Mouse (Mus musculus): ENCODE measurements around the gene Cblc. TPM values are rescaled to one million over a fixed set of nuclear protein-coding genes. Genes with fewer than 3 reads are reported as not detected.

The Cblc gene
- polyA plus RNA-seq, 1 experiment from 2014 or later: not detected

DNA sequence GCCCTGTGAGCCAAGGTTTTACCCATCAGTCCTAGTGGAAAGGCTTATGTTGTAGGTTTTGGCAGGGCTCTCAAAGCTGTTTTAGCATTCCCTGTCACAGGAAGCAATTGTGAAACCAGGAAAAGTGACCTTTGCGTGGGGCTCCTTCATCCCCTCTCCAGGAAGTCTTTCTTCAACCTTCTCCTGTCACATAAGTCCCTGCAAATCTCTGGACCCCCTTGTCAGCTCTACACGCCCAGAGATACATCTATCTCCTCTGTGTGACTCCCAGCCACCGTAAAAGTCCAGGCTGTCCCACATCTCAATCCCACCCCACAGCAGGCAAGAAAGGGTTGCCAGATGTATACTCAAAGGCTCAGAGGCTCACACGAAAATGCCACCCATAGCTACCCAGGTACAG is 24.9 kb downstream of the Cblc start:
- Histone ChIP-seq H3K9ac (no peak overlapping the region), H3K9me3 (no peaks in the 10 kb centered on the region), H3K4me1 (replicated peaks) (peaks cover 21% of the 10 kb centered on the region), H3K4me3 (no peak overlapping the region), H3K4me2 (no peak overlapping the region), H3K27me3 (peaks cover 29% of the 10 kb centered on the region), H3K27ac (replicated peaks) (no peak overlapping the region), H3K36me3 (no peaks in the 10 kb centered on the region)
- no peak for ATAC-seq (ENCODE audit: low FRiP score, low read depth)
- WGBS: 65% methylated on average over 4 of the region's 4 CpGs

DNA sequence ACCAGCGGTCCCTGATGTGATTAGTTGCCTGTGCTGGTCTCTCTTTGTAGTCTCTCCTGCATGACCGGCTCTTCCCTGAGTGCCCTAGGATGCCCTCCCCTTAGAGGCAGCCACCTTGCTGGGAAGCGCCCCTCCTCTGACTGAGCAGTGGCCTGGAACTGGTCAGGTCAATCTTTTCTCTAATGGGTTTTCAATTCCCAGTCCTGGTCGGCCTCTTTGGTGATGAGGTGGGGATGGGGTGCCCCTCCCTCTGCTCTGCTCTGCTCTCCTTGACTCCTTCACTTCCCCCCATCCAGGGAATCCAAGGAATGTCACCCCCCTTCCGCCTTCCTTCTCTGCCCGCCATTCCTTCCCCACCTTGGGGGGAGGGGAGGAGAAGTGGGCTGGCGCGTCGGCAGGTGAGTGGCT is 25.6 kb downstream of the Cblc start, which contains the start of gene Bcam:
Bcam (minus strand) TSS at position 33 of the 408 bp plus-strand sequence.
- H3K4me3 ChIP-seq: peak within 1 kb of the TSS; percentile 41
- H3K27me3 ChIP-seq: peaks cover 29% of the 10 kb centered on the region
- H3K36me3 ChIP-seq: no peaks in the 10 kb centered on the region
- 2% methylated on average over 7 of the region's 9 CpGs for WGBS
- H3K9me3 ChIP-seq: no peaks in the 10 kb centered on the region
- peak within 1 kb of the TSS; percentile 50 for H3K9ac ChIP-seq
- no peak within 1 kb of the TSS for H3K27ac ChIP-seq (replicated peaks)
- H3K4me1 ChIP-seq (replicated peaks): peaks cover 21% of the 10 kb centered on the region
- ATAC-seq (ENCODE audit: low FRiP score, low read depth): peak; percentile 25; the same call in 1 of the 2 replicates
- peak within 1 kb of the TSS; percentile 66 for H3K4me2 ChIP-seq

- ATAC-seq (ENCODE audit: low FRiP score, low read depth): peak; percentile 71
- peaks cover 21% of the 10 kb centered on the region for H3K4me1 ChIP-seq (replicated peaks)
- H3K4me3 ChIP-seq: peak overlapping the region; percentile 41
- H3K9ac ChIP-seq: peak overlapping the region; percentile 50
- under 1% methylated on average over 28 of the region's 28 CpGs for WGBS
- H3K27ac ChIP-seq (replicated peaks): no peak overlapping the region
- H3K27me3 ChIP-seq: peaks cover 29% of the 10 kb centered on the region
- H3K9me3 ChIP-seq: no peaks in the 10 kb centered on the region
- no peaks in the 10 kb centered on the region for H3K36me3 ChIP-seq
- peak overlapping the region; percentile 66 for H3K4me2 ChIP-seq
Measured at GRCm38 (mm10) chr7:19770375-19770754, 26.2 kb downstream of the Cblc start.

GRCm38 (mm10) chr7:19769434-19770374 is 26.9 kb downstream of the Cblc start:
- Histone ChIP-seq H3K36me3 (no peaks in the 10 kb centered on the region), H3K27me3 (peaks cover 29% of the 10 kb centered on the region), H3K4me2 (peak overlapping the region; percentile 66), H3K4me3 (peak overlapping the region; percentile 41), H3K4me1 (replicated peaks) (peaks cover 21% of the 10 kb centered on the region), H3K9ac (peak overlapping the region; percentile 50), H3K9me3 (no peaks in the 10 kb centered on the region), H3K27ac (replicated peaks) (no peak overlapping the region)
- 8% methylated on average over 16 of the region's 16 CpGs for WGBS
- ATAC-seq (ENCODE audit: low FRiP score, low read depth): peak; percentile 28

- H3K9ac ChIP-seq: no peak overlapping the region
- H3K4me3 ChIP-seq: no peak overlapping the region
- H3K36me3 ChIP-seq: no peaks in the 10 kb centered on the region
- ATAC-seq (ENCODE audit: low FRiP score, low read depth): no peak
- peaks cover 29% of the 10 kb centered on the region for H3K27me3 ChIP-seq
- no peaks in the 10 kb centered on the region for H3K9me3 ChIP-seq
- peaks cover 21% of the 10 kb centered on the region for H3K4me1 ChIP-seq (replicated peaks)
- no peak overlapping the region for H3K27ac ChIP-seq (replicated peaks)
- 29% methylated on average over 4 of the region's 4 CpGs for WGBS
- no peak overlapping the region for H3K4me2 ChIP-seq
Measured at GRCm38 (mm10) chr7:19769001-19769400, 27.6 kb downstream of the Cblc start.

- ATAC-seq (ENCODE audit: low FRiP score, low read depth): no peak
- 66% methylated on average over 14 of the region's 14 CpGs for WGBS
- Histone ChIP-seq H3K9me3 (no peaks in the 10 kb centered on the region), H3K4me2 (no peak overlapping the region), H3K9ac (no peak overlapping the region), H3K27ac (replicated peaks) (no peak overlapping the region), H3K36me3 (no peaks in the 10 kb centered on the region), H3K27me3 (peaks cover 29% of the 10 kb centered on the region), H3K4me3 (no peak overlapping the region), H3K4me1 (replicated peaks) (peaks cover 21% of the 10 kb centered on the region)
Measured at GRCm38 (mm10) chr7:19768251-19768650, 28.4 kb downstream of the Cblc start.

- Histone ChIP-seq H3K4me2 (no peak overlapping the region), H3K27ac (replicated peaks) (no peak overlapping the region), H3K27me3 (peaks cover 10% of the 10 kb centered on the region), H3K4me1 (replicated peaks) (0 out of 2 replicates have a peak, but pooled peaks cover 3% of the 10 kb centered on the region), H3K36me3 (no peaks in the 10 kb centered on the region), H3K9me3 (no peaks in the 10 kb centered on the region), H3K9ac (no peak overlapping the region), H3K4me3 (no peak overlapping the region)
- ATAC-seq (ENCODE audit: low FRiP score, low read depth): no peak
- 93% methylated on average over 9 of the region's 9 CpGs for WGBS
Measured at GRCm38 (mm10) chr7:19764581-19764980, 32.0 kb downstream of the Cblc start.

DNA sequence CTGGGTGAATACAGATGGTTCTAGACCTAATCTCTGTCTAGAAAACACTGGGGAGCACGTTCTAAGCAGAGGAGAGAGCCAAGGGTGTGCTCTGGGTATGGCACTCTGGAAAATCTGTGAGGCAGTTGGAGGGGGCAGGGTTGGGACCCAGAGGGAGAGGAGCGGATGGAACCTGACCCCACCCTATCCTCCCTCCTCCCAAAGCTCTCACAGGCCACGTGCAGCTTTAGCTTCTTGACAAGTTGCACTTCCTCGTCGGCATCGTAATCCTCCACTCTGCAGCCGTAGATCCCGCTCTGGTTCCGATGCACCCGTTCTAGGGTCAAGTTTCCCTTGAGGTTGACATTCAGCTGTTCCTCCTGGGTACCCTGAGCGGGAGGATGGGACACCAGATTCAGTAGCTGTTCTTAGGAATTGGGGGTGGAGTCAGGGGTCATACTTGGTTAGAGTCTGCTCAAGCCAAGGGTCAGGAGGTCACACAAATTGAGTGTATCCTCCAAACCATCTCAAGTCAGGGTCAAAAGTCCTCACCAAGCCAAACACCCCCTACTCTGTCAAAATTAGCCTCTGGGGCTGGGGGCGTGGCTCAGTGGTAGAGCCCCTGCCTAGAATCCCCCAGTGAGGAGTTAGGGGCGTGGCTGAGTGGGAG is 32.7 kb downstream of the Cblc start:
- ATAC-seq (ENCODE audit: low FRiP score, low read depth): no peak
- Histone ChIP-seq H3K36me3 (no peaks in the 10 kb centered on the region), H3K27ac (replicated peaks) (no peak overlapping the region), H3K9ac (no peak overlapping the region), H3K4me2 (no peak overlapping the region), H3K27me3 (peaks cover 4% of the 10 kb centered on the region), H3K9me3 (no peaks in the 10 kb centered on the region), H3K4me3 (no peak overlapping the region), H3K4me1 (replicated peaks) (no peaks in the 10 kb centered on the region)
- 86% methylated on average over 13 of the region's 13 CpGs for WGBS

DNA sequence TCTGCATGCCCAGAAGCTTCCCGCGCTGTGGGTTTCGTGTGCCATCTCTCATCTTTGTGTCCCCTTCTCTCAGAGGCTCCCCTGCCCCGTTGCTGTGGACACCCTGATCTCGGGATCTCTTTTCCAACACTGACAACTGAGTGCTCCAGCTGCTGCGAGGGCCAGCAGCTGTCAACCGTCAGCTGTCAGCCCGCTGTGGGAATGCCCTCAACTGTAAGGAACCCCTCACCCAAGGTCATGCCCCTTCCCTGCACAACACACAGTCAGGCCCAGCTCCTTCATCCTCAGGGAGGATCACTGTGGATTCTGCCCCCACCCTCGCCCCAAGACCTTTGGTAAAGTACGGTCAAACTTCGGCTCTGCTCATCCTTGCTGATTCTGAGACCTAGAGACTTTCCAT is 34.3 kb downstream of the Cblc start:
- no peak for ATAC-seq (ENCODE audit: low FRiP score, low read depth)
- 81% methylated on average over 11 of the region's 11 CpGs for WGBS
- H3K9ac ChIP-seq: no peak overlapping the region
- H3K9me3 ChIP-seq: no peaks in the 10 kb centered on the region
- no peak overlapping the region for H3K27ac ChIP-seq (replicated peaks)
- H3K36me3 ChIP-seq: no peaks in the 10 kb centered on the region
- H3K4me2 ChIP-seq: no peak overlapping the region
- no peaks in the 10 kb centered on the region for H3K4me1 ChIP-seq (replicated peaks)
- H3K27me3 ChIP-seq: no peaks in the 10 kb centered on the region
- no peak overlapping the region for H3K4me3 ChIP-seq

GRCm38 (mm10) chr7:19760021-19760420 is 36.6 kb downstream of the Cblc start:
- Histone ChIP-seq H3K27me3 (no peaks in the 10 kb centered on the region), H3K4me2 (no peak overlapping the region), H3K4me1 (replicated peaks) (no peaks in the 10 kb centered on the region), H3K4me3 (no peak overlapping the region), H3K9ac (no peak overlapping the region), H3K27ac (replicated peaks) (no peak overlapping the region), H3K36me3 (no peaks in the 10 kb centered on the region), H3K9me3 (no peaks in the 10 kb centered on the region)
- ATAC-seq (ENCODE audit: low FRiP score, low read depth): no peak
- 88% methylated on average over 13 of the region's 13 CpGs for WGBS

DNA sequence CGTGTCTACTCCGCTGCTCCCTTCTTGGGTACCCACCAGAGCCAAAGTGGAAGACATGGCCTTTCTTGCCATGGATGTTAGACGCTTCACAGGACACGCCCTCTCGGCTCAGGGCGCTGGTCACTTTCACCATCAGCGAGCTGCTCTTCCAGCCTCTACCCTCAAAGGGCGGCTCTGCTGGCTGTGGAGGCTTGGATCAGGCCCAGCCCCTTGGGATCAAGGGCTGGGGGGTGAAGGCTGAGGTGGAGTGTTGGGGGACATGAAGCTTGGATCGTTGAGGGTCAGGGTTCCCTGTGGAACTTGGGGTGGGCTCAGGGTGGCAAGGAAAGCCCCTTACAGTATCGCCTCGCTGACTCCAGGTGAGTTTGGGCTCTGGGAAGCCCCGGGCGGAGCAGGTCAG is 38.0 kb downstream of the Cblc start:
- Histone ChIP-seq H3K4me2 (no peak overlapping the region), H3K36me3 (no peaks in the 10 kb centered on the region), H3K4me1 (replicated peaks) (no peaks in the 10 kb centered on the region), H3K9me3 (no peaks in the 10 kb centered on the region), H3K27me3 (no peaks in the 10 kb centered on the region), H3K9ac (no peak overlapping the region), H3K4me3 (no peak overlapping the region), H3K27ac (replicated peaks) (no peak overlapping the region)
- 92% methylated on average over 13 of the region's 13 CpGs for WGBS
- ATAC-seq (ENCODE audit: low FRiP score, low read depth): no peak
